Mouse (Mus musculus) cerebellum, adult 11-12 months (tissue): ENCODE measurements around the gene Fbxo34.
"Not testable (repeated sequence)": the region's sequence is repeated elsewhere in the genome, so short reads cannot be mapped to it uniquely, and the experiment has no call there.

ENCODE experiments used
- DNase-seq: peaks from one replicate; pipeline ENCODE4 v3.0.0; 2022

Fbxo34 gene

DNA sequence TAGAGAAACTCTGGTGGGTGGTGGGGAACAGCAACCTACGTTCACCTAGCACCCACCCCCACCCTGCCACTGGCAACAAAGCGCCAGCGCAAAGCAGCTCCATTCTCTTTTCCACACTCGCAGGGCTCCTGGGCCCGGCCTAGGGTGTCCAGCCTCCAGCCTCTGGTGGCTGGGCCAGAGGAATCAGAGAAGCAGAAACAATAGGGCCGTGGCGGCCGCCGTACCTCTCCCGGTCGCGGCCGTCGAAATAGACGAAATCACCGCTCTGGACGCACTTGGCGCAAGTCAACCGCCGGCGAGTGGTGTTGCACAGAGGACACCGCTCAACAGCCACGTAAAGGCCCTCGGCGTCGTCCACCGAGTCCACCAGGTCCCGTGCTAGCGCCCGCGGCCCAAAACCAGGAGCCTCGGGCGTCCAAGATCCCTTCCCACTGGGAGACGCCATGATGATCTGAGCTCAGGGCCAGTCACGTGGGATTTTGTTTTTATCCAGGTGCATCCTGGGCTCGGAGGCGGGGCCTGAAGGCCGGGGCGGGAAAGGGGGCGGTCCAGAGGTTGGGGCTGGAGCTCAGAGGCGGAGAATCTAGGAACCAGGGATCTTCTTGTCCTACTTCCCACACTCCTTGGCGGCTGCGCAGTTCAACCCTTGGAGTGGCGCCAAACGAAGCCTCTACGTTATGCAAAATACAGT, 117.9 kb downstream of the Fbxo34 start:
- peak; percentile 97 for DNase-seq

DNA sequence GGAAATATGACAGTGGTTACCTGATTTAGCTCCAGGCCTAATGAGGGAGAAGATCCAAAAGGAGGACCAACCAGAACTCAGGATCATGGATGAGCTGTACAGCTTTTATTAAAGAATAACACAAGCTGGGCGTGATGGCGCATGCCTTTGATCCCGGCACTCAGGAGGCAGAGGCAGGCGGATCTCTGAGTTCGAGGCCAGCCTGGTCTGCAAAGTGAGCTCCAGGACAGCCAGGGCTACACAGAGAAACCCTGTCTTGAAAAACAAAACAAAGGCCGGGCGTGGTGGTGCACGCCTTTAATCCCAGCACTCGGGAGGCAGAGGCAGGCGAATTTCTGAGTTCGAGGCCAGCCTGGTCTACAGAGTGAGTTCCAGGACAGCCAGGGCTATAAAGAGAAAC, 120.3 kb downstream of the Fbxo34 start, which contains the start of gene Atg14:
Atg14 (minus strand) TSS at position 101 of the 400 bp plus-strand sequence.
- not testable (repeated sequence) for DNase-seq

DNA sequence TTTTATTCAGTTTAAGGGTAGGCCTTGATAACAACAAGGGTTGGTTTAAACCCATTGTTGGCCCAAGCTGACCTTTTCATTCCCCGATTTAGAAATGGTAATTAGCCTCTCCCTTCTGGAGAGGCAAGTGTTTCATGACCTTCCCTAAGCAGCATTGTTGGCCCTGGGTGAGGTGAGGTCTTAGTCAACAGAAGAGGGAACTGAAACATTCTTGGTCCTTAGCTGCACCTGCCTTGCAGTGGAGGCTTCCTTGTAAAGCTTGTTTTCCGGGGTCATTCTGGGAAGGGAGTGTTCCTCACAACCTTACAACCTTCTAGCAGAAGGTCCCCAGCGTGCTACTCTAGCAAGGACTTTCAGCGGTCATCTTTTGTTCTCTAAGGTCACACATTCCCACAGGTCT, 122.5 kb downstream of the Fbxo34 start:
- no peak for DNase-seq

DNA sequence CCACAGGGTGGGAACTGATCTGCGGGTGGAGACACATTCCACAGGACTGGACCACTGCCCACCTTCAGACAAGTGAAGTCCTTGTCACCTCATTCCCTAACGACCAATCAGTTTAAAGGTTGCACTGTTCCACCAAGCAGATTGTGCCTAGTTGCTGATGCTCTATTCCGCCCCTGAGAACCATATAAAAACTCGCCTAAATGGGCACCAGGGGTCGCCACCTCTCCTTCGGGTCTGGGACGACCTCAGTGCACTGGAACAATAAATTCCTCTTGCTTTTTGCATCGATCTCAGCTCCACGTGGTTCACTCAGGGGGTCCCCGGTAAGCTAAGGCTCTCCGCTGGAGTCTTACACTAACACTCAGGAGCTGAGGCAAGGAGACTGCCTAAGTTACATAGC, 124.5 kb downstream of the Fbxo34 start:
- no peak for DNase-seq

DNA sequence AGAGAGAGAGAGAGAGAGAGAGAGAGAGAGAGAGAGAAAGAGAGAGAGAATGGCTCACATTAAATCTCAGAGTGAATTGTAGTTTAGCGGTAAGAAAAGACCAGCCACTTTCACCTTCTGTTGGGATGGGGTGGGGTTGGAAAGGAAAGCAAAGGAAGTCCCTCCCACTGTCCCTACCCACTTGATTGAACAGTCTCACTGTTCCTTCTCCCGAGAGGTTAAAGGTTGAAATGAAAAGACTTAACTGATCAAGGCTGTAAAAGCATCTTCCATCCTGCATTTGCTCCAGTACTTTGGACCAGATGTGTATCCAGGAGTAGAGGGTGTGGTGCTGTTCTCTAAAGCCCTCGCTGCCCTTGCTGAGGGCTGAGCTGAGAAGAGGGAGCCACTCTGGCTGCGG, 126.5 kb downstream of the Fbxo34 start:
- DNase-seq, result no peak

DNA sequence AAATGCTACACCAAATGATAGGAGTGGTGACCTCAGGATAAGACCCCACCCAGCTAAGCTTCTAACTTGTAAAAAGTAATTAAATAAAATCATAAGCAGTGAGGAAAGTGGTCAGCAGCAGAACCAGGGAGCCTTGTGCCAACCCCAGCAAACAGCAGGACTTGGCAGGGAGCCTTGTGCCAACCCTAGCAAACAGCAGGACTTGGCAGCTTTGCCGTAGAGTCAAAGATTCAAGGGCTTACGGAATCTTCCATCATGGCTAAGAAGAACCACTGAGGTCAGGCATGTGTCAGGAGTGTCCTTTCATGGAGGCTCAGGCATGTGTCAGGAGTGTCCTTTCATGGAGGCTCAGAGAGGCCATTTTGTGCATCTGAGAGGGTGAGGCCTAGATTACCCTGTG, 127.9 kb downstream of the Fbxo34 start:
- peak; percentile 21 for DNase-seq

DNA sequence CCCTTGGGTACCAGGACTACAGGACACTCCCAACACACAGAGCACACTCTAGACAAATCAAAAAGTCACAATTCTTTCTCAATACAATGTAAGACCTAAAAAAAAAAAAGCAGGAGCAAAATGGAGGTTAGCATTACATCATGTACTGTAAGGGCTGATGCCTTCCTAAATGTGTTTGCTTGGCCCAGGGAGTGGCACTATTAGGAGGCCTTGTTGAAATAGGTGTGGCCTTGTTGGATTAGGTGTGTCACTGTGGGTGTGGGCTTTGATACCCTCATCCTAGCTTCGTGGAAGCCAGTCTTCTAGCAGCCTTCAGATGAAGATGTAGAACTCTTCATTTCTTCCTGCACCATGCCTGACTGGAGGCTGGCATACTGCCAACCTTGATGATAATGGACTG, 131.1 kb downstream of the Fbxo34 start:
- no peak for DNase-seq
